Mouse (Mus musculus): ENCODE data around the gene Ssr3. TPM values are rescaled to one million over a fixed set of nuclear protein-coding genes. Genes with fewer than 3 reads are reported as not detected.
"Not testable (repeated sequence)": the region's sequence is repeated elsewhere in the genome, so short reads cannot be mapped to it uniquely, and the experiment has no call there.

Gene Ssr3
- total RNA-seq (2021) = 100 to 1,000 TPM; 117 to 128 TPM

DNA sequence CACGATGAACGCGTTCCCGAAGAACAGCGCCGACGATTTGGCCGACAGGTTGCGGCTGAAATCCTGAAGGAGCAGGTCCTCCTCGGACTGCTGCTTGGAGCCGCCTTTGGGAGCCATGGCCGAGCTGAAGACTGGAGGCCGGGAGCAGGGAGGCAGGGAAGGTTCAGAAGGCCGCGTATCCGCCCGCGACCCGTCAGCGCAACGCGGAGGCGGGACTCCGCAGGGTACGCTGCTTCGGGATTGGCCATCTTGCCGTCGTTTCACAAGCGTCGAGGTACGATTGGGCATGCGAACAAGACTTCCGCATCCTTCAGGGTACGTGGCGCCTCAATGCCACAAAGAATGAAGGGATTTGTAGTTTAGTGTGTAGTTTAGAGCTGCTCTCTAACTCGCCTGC is at the start of gene Ssr3:
Gene Ssr3, minus strand, starts transcription at position 203 of the 397 bp plus-strand sequence.
- intact Hi-C loops (cut with DNase I) = loop anchor here (5.0 kb wide), 2 partner anchors 135 to 270 kb away; partner anchors contain the start of gene Tiparp
- DNase-seq (ENCODE audit: low spot score) = peak; percentile 95

DNA sequence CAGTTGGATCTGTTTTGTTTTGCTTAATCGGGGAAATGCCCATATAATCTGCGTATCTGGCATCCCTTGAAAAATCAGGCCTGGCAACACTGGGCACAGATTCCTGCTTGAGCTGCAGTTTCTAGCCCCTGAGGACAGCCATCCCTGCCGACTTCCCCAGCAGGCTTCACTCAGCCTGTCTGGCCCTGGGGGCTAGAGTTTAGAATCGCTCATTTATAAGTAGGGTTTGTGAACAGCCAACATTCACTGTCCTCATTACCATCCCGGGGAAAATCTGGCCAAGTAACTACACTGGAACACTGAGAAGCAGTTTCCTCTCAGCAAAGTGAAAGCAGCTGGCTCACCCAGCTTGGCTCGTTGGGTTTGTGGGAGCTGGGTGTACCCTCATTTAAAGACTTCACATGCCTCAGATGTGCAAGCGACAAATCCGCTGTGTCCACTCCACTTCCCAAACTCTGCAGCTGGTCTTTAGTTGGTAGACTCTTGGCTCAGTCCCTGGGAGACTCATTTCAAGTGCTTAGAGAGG is 49.2 kb upstream of the Ssr3 start:
- peak; percentile 35 for DNase-seq (ENCODE audit: low spot score)

DNA sequence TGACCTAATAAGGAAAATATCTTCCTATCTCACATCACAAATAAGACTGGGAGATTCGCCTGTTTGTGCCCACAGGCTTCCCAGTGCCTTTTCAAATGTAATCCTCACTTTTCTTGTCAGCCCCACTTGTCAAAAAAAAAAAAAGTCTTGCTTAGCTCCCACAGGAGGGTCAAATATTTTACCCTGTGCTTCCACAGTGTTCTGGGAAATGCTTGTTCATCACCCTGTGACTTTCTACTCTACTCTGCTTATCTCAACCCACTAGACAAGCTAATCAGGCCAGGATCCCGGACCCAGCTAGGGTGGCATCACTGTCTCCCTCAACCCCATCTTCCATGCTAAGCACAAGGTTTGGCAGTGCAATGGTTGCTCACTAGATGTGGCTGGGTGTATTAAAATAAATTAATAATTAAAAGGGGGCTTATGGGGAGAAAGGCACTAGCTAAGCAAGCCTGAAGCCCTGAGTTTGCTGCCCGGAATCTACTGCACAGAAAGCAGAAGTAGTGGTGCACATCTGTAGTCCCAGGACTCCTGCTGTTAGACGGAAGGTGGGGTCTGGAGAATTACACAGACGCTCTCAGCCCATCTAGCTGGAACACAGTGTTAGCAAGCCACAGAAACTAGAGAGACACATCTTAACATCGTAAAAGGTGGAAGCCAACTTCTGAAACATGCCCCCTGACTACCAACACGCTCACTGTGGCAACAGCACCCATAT is 46.2 kb upstream of the Ssr3 start:
- intact Hi-C loops (cut with DNase I) = no loop called here
- no peak for DNase-seq (ENCODE audit: low spot score)

More for the DNA sequence above, 49.2 kb upstream of the Ssr3 start:
- intact Hi-C loops (cut with DNase I) = no loop called here

DNA sequence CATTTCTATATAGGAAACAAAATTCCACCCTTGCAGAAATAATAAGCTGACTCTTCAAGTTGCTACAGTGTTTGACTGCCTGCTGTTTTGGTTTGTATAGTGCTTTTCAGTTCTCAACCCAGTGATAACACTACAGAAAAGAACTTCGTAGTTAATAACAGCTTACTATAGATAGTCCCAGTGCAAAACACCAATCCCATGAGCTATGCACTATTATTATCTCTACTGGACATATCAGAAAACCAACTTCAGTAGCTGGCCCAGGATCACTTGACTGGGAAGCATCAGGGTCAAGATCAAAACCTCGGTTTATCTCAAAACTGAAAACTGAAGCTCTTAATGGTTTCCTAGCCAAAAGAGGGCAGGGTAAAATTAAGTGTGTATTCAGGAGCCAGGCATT is 43.4 kb upstream of the Ssr3 start:
- intact Hi-C loops (cut with DNase I) = no loop called here
- no peak for DNase-seq (ENCODE audit: low spot score)

DNA sequence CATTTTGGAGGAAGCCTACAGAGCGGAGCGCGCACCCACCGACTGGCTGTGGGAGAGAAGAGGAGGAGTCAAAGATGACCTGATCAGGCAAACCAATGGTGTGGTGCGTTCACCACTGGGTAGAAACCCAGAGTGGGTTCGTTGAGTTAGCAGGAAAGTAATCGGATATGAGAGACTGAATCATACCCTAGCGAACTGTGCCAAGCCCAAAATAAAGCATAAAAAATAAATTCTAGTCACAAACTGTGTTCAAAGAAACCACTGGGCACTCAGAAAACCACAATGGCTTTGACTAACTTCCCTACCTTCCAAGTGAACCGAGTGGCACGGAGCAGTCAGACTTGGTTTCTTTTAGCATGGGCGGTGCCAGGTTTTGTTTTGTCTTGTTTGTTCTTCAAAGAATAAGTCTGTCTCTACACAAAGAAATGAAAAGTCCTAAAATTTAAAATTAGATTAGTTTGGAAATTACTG is 42.7 kb upstream of the Ssr3 start:
- DNase-seq (ENCODE audit: low spot score) = no peak
- intact Hi-C loops (cut with DNase I) = no loop called here

DNA sequence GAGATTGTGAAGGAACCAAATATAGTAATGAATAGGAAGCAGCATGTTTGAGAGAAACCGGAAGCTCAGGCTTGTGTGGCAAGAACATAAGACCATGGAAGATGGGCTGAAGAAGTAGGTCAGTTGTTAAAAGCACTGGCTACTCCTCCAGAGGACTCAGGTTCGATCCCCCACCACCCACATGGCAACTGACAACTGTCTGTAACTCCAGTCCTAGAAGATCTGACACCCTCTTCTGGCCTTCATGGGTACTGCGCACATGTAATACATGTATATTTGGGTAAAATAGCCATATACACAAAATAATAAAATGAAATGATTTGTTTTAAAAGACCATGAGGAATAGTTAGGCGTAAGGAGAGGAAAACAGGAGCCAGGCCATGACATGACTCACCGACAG is 39.8 kb upstream of the Ssr3 start:
- intact Hi-C loops (cut with DNase I) = no loop called here
- DNase-seq (ENCODE audit: low spot score) = no peak

DNA sequence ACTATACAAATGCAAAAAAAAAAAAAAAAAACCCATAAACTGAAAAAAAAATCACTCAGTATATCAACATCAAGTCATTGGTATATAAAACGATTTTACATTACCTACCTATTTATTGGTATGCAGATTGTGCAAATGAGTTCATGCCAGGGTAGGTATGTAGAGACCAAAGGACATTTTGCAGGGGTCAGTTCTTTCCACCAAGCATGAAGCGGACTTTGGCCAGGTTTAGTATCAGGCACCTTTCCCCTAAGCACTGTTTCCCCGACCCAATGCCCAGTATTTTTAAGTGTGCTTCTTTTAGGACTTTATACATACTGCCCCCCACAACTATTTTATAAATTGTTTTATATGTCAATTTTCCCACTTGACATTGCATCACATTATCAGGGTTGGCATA is 27.3 kb upstream of the Ssr3 start:
- DNase-seq (ENCODE audit: low spot score) = no peak
- intact Hi-C loops (cut with DNase I) = no loop called here

DNA sequence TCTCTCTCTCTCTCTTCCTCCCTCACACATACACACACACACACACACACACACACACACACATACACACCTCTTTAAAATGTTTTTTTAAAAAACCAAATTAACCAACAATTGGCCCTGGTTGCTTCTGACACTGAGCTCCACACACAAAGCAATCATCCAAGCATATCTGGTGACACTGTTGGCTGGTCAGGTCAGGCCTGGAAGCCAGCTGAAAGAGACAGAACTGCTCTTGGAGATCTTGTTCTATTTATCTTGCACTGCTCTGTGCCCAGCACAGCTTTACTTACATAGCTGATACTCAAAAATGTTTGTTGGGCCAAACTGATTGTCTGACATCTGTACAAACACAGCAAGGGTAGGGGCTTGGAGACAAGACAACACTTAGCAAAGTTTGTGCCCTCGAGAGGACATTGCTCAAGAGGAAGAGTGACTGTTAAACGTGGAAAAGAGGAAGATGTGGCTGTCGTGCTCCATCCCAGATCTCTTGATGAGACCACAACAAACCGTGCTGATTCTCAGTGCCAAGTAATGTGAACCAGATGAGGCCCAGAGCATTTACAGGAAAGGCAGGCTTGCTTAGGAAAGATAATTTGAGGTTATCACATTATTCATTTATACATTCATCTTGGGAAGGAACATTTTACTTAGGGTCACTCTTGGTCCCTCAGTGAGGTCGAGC is 25.6 kb upstream of the Ssr3 start:
- intact Hi-C loops (cut with DNase I) = no loop called here
- no peak for DNase-seq (ENCODE audit: low spot score)

DNA sequence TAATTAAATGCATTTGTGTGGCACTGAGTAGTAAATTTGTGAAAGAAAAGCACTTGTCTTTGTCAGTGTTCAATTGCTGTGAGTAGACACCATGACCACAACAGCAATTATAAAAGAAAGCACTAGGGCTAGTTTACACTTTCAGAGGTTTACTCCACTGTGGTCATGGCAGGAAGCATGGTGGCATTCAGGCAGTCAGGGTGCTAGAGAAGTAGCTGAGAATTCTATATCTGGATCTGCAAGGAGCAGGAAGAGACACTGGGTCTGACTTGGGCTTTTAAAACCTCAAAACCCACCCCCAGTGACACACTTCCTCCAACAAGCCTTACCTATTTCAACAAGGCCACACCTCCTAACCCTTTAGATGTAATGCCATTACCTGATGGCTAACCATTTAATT is 24.1 kb upstream of the Ssr3 start:
- no peak for DNase-seq (ENCODE audit: low spot score)
- intact Hi-C loops (cut with DNase I) = no loop called here

DNA sequence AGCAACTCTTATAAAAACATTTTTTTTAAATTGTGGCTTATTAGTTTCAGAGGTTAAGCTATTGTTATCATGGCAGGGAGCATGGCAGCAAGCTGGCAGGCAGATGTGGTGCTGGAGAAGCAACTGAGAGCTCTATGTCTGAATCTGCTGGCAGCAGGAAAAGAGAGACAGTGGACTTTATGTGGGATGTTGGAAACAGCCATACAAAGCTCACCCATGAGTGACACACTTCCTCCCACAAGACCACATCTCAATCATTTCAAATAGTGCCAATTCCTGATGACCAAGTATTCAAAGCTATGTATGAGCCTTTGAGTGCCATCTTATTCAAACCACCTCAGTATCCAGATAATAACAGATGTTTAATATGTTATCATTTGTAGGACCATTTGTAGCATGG is 15.5 kb upstream of the Ssr3 start:
- intact Hi-C loops (cut with DNase I) = no loop called here
- DNase-seq (ENCODE audit: low spot score) = no peak

DNA sequence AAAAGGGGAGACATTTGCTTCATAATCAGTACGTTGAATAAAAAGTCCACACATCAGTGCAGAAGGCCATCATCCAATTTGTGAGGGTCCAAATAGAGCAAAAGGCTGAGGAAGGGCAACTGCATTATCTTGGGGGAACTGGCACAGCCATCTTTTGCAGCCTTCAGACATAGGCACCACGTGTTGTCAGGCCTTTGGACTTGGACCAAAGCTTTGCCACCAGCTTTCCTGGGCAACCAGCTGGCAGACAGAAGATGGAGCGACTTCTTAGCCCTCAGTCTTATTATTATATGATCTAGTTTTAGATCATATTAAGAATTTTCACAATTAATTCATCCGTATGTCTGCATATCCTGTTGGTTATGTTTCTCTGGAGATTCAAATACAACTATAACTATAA is 13.4 kb upstream of the Ssr3 start:
- DNase-seq (ENCODE audit: low spot score) = no peak
- intact Hi-C loops (cut with DNase I) = no loop called here

DNA sequence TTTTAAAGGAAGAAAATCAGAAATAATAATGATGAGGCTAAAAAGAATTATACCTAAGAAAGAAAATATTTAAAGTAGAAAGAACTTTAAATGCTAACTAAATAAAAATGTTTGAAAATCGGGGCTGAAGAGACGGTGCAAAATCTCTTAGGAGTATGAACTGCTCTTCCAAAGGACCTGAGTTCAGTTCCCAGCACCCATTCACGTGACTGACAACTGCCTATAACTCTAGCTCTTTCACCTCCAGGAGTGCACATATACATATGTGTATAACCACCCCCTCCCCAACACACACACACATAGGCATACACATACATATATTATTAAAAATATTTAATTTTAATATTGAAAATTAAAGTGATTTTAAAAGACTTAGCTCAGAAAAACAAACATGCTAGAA is 5.1 kb upstream of the Ssr3 start:
- DNase-seq (ENCODE audit: low spot score) = no peak
- intact Hi-C loops (cut with DNase I) = no loop called here

DNA sequence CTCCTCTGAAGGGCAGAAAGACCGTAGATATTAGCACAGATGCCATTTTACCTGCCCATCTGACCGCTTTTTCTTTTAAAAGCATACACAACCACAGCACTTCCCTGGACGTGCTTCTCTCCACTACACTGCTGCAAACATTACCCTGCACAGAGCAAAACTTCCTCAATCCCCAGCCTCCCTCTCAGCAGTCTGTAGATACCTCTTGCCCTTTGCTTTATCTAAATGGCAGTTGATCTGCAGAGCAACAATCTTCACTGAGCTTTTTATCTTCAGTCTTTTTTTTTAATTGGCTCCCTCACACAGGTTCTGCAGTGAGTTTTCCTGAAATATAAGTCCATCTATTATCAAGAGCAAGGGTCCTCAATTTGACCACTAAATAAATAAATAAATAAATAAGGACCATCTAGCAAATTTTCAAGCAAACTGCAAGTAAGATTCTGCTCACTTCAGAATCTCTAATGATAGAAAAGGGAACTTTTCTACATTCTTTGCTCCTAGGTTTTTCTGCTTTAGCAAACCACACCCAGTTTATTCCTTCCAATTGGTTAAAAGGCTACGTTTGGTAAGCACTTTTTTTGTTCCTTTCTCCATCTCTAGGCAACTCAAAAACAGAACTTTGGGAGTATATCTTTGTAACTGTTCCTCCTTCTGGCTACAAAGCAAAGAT is 4.5 kb upstream of the Ssr3 start:
- DNase-seq (ENCODE audit: low spot score) = no peak
- intact Hi-C loops (cut with DNase I) = no loop called here

DNA sequence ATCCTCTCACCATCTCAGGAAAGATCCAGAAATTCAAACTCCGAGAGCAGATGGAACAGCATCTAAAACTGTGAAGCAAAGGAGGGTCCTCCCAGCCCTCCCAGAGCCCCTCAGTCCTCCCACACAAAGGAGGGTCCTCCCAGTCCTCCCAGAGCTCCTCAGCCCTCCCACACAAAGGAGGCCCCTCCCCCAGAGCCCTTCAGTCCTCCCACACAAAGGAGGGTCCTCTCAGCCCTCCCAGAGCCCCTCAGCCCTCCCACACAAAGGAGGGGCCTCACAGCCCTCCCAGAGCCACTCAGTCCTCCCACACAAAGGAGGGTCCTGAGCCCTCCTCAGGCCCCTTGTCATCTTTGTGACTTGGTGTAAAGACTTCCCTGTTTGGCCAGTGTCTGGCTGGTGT is 2.7 kb upstream of the Ssr3 start:
- intact Hi-C loops (cut with DNase I); DNase-seq (ENCODE audit: low spot score): not testable (repeated sequence)

DNA sequence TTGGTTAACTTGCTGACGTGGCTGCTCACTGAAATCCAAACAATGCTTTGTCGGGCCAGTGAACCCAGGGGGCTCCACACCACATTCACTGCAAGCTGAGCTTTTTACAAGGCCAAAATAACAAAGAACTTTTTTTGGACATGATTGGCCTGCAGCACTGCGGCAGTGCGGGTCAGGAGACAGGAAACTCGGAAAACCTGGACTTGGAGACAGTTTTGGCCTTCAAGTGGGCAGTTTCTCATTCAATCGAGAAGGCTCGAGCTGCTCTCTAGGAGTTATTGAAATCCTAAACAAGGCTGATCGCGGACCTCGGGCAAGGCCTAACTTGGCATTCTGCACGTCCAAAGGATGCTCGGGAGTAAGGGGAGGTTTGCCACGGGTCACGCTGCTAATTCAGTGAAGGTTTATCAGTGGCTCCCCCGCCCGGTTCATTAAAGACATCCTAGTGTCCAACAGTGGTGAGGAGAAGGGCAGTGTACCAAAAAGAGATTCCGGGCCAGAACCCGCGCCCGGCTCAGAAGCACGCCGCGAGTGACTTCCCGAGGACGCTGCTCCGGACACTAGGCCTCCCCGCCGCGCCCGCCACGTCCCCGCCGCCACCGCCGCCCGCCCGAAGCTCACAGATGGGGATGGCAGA is 521 bp downstream of the Ssr3 start:
- DNase-seq (ENCODE audit: low spot score) = no peak
- intact Hi-C loops (cut with DNase I) = loop anchor here (5.0 kb wide), 2 partner anchors 135 to 270 kb away; partner anchors contain the start of gene Tiparp

DNA sequence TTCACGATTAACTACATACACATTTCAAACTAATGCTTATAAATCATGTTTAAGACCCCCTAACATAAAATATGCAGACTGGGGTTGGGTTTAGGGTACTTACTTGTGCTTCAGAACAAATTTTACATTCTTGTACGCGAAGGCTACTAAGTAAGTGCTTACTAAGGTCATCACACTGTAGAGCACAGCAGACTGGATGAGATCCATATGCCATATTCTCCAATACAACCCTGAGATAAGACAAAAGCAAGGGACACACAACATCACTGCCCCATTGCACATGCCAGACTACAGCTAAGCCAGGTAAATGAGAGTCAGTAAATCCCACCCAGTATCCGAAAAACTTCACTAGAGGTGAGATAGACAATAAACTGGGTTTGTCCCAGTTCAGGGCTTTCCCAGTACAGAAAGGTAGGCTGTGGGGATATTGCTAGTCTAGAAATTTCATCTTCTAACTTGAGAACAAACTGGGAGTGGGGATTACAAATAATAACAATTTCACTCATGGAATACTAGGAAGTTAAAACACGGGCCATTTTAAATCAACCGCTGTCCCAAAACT is 1.1 kb downstream of the Ssr3 start:
- intact Hi-C loops (cut with DNase I) = loop anchor here (5.0 kb wide), 2 partner anchors 136 to 271 kb away; partner anchors contain the start of gene Tiparp
- DNase-seq (ENCODE audit: low spot score) = no peak

DNA sequence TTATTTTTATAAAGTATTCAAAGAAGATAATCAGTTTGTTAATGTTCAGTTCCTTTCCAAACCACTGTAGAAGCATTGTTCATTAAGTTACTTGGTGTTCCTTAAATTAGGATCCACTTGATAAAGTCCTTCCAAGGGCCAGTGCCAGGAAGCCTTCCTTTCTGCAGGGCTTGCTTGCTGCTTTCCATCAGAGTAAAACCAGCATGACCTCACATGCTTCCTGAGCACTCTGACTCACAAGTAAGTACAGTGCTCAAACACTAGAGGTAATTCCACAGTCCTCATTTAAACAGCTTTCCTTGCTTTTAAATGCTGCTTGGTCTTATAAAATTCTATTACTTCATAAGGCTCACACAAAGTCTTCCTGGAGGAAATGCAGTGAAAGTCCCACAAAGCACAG is 6.7 kb downstream of the Ssr3 start:
- intact Hi-C loops (cut with DNase I) = loop anchor here (10.0 kb wide), 1 partner anchor 479 kb away; no protein-coding TSS in a partner anchor
- DNase-seq (ENCODE audit: low spot score) = no peak

DNA sequence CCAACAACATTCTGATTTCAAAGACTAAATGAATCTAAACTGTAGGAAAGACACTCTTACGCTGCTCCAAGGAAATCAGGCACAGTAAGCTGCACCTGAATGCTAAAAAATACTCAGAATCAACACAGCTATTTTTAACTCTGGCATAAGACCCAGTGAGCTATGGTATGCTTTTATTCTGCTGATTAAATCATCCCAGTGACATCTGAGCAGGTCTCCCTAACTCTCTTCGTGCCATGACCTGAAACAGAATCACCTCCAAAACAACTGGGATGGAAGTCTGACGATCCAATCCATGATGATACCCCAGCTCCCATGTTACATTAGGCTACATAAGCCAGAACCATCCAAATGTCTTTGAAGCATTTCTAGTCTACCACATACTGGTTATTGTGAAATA is 8.0 kb downstream of the Ssr3 start:
- no peak for DNase-seq (ENCODE audit: low spot score)

DNA sequence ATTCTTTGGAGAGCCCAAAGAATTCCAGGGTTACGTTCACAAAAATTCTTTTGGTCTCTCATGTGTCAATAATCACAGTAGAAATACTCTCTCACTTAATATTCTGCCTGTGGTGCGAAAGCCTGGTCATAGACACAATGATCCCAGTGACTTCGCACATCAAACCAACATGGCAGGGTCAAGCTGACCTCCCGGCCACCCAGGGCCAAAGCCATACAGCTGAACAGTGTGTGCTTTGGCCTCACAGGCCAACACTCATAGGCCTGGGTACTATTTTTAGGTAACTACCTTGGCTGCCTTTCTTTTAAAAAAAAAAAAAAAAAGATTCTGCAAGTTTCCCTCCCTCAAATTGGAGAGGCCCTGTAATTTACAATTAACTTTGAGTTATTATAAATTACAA is 11.3 kb downstream of the Ssr3 start:
- intact Hi-C loops (cut with DNase I) = loop anchor here (5.0 to 10.0 kb wide), 2 partner anchors 484 to 546 kb away; no protein-coding TSS in a partner anchor
- no peak for DNase-seq (ENCODE audit: low spot score)

More for the DNA sequence above, 8.0 kb downstream of the Ssr3 start:
- intact Hi-C loops (cut with DNase I) = loop anchor here (5.0 to 10.0 kb wide), 2 partner anchors 480 to 543 kb away; no protein-coding TSS in a partner anchor

All from heart, postnatal 25 days (tissue).